Mouse (Mus musculus): ENCODE measurements around the gene Mmd.

Mmd gene

DNA sequence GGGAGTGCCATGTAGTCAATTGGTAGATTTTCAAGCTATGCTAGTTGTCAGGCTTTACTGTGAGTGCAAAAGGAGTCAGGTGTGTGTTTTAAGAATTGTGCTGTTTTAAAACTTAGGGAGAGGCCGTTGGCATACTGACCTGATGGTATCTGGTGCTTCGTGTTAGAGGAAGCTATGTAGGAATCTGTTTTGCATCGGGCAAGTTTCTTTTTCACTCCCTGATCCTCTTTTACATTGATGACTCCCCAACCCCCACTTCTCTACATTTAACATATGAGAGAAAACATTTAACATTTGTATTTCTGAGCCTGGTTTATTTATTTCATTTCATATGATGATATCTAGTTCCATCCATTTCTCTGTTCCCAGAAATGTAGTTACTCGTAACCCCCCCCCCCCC lies 1.5 kb upstream of the Mmd start:
- in situ Hi-C loops (cut with MboI; ENCODE audit: unreplicated experiment in 2 of 2) = no loop called here

- in situ Hi-C loops (cut with MboI; ENCODE audit: unreplicated experiment in 2 of 2) = loop anchor here in 1 of 2 experiments (10.0 kb wide), 1 partner anchor 245 kb away; the partner anchor contains the start of gene Pctp
Measured at GRCm38 (mm10) chr11:90249701-90250141, 465 bp downstream of the Mmd start.

DNA sequence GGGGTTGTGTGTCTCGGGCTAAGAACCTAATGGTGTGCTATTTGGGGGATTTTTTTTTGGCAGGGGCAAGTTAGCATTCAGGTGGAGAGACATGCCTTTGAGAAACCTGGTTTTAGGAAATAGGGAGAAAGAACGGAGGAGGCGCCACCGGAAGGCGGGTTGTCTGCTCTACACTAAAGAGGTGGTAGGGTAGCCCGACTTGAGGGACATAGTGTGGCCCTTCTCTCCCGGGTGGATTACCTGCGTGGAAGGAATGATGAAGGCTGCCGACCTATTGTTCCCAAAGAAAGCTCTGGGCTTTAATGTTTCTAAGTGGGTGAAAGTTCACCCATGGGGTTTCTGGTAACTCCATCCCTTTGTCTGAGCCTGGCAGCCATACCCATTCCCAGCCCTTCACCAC lies 933 bp downstream of the Mmd start:
- in situ Hi-C loops (cut with MboI; ENCODE audit: unreplicated experiment in 2 of 2) = loop anchor here in 1 of 2 experiments (10.0 kb wide), 1 partner anchor 245 kb away; the partner anchor contains the start of gene Pctp

DNA sequence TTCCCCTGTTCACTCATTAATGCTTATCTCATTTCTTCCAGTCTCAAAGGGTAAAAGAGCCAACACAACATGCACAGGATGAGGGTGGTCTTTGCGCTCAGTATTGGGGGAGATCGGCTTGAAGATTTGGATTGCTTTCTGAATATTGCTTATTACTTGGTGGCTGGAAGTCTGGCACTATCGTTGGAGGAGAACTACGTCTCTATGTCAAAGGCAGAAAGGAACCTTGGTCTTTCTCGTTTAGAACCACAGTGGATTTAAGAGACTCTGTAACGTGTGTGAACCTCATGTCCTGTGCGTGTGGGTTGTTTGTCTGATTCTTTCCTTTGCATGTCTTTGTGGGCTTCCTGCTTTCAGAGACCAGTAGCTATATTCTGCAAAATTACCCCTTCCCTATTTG lies 1.5 kb downstream of the Mmd start:
- in situ Hi-C loops (cut with MboI; ENCODE audit: unreplicated experiment in 2 of 2) = loop anchor here in 1 of 2 experiments (10.0 kb wide), 1 partner anchor 246 kb away; the partner anchor contains the start of gene Pctp

- in situ Hi-C loops (cut with MboI; ENCODE audit: unreplicated experiment in 2 of 2) = loop anchor here in 1 of 2 experiments (10.0 kb wide), 1 partner anchor 247 kb away; the partner anchor contains the start of gene Pctp
Measured at GRCm38 (mm10) chr11:90251923-90252322, 2.7 kb downstream of the Mmd start.

- in situ Hi-C loops (cut with MboI; ENCODE audit: unreplicated experiment in 2 of 2) = loop anchor here in 1 of 2 experiments (10.0 kb wide), 1 partner anchor 248 kb away; the partner anchor contains the start of gene Pctp
Measured at GRCm38 (mm10) chr11:90252366-90252765, 3.1 kb downstream of the Mmd start.

DNA sequence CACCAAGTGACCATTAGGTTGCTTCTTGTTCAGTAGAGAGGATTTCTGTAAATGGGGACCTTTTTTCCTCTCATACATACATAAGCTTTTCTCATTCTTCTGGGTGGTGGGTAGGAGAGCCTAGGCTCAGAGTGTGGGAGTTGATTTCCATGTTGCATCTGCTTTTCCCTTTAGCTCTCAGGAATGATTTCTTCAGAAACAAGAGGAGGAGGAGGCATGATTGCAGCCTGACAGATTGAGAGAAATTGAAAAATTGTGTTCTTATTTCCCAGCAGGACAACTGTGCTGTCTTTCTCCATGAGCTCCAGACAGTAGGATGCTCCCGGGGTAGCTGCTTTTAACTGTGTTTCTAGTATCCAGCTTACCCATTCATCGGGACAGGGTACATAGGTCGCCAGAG lies 5.3 kb downstream of the Mmd start:
- in situ Hi-C loops (cut with MboI; ENCODE audit: unreplicated experiment in 2 of 2) = loop anchor here in 1 of 2 experiments (10.0 kb wide), 1 partner anchor 250 kb away; the partner anchor contains the start of gene Pctp

DNA sequence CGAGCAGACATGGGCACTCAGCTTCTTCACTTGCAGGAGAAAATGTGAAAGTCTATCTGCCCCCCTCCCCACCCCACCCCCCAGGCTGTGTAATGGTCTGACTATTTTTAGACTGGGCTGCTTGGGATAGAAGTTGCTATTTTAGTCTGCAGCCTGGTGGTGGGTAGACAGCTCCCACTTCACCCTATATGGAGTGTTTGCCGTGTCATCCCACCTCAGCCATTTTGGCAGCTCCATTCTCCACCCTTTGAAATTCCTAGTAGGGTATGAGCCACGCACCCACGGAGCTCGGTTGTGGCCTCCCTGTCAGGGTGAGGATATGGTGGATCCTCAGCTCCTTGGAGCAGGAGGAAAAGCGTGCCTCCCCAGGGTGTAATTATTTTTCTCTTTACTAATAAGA lies 6.4 kb downstream of the Mmd start:
- in situ Hi-C loops (cut with MboI; ENCODE audit: unreplicated experiment in 2 of 2) = loop anchor here in 1 of 2 experiments (10.0 kb wide), 1 partner anchor 251 kb away; the partner anchor contains the start of gene Pctp

- in situ Hi-C loops (cut with MboI; ENCODE audit: unreplicated experiment in 2 of 2) = loop anchor here in 1 of 2 experiments (10.0 kb wide), 1 partner anchor 252 kb away; the partner anchor contains the start of gene Pctp
Measured at GRCm38 (mm10) chr11:90256833-90257525, 7.7 kb downstream of the Mmd start.

DNA sequence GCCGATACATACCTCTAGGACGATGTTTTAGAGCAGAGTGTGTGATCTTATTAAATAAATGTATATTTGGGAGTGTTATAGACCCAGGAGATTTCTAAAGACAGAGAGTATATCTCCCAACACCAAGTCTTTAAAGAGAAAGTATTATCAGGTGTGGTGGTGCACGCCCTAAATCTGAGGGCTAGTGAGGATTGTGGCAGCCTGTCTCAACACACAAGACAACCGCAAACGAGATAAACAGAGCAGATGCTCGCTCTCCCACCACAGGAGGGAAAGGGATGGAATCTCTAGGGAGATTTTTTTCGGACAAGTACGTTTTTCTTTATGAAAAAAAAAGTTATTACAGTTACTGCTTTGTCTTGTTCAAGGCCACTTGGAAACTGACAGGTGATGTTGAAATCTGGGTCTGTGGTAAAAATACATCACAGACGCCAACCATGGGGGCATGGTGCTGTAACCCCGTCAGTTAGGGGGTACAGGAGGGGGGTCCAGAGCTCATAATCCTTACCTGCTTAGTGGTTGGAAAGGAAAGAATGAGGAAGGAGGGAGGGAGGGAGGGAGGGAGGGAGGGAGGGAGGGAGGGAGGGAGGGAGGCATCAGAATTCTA lies 9.2 kb downstream of the Mmd start:
- in situ Hi-C loops (cut with MboI; ENCODE audit: unreplicated experiment in 2 of 2) = loop anchor here in 1 of 2 experiments (10.0 kb wide), 1 partner anchor 254 kb away; the partner anchor contains the start of gene Pctp

DNA sequence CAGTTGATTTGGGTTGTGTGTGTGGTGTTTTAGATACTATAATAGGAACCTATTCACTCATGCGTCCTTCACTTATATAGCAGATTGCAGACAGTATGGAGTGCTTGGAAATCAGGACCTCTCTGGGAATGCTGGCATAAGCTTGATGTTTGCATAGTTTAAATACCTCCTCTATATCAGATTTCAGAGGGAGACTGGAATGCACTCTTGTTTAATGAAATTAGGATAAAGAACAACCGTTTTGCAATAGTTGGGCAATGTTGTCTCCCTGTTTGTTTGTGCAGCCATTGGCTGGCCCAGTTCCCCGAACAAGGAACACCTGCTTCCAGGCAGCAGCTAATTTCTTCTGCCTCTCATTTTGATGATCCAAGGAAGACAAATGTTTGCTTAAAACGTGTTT lies 9.8 kb downstream of the Mmd start:
- in situ Hi-C loops (cut with MboI; ENCODE audit: unreplicated experiment in 2 of 2) = loop anchor here in 1 of 2 experiments (10.0 kb wide), 1 partner anchor 254 kb away; the partner anchor contains the start of gene Pctp

- in situ Hi-C loops (cut with MboI; ENCODE audit: unreplicated experiment in 2 of 2) = loop anchor here in 1 of 2 experiments (10.0 kb wide), 1 partner anchor 255 kb away; the partner anchor contains the start of gene Pctp
Measured at GRCm38 (mm10) chr11:90259826-90260225, 10.6 kb downstream of the Mmd start.

DNA sequence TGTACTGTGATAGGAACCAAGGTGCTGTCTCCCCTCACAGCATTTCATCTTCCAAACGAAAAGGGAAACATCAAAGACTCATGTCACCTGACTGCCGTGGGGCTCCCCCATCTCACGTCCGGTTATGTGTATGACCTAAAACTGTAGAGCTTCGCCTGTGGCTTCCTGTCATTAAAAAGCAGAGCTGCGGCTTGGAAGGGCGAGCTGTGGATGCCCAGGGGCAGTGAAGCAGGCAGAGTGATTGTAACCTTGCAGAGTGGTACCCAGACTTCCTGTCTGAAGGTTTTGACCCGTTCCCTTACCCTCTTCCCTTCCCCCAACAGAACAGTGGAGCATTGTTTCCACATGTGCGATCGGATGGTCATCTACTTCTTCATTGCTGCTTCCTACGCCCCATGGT lies 14.9 kb downstream of the Mmd start:
- in situ Hi-C loops (cut with MboI; ENCODE audit: unreplicated experiment in 2 of 2) = no loop called here

- in situ Hi-C loops (cut with MboI; ENCODE audit: unreplicated experiment in 2 of 2) = loop anchor here in 1 of 2 experiments (5.0 kb wide), 1 partner anchor 78 kb away; the partner anchor contains the start of gene Gm45716
Measured at GRCm38 (mm10) chr11:90265581-90265980, 16.3 kb downstream of the Mmd start.

- in situ Hi-C loops (cut with MboI; ENCODE audit: unreplicated experiment in 2 of 2) = loop anchor here in 1 of 2 experiments (5.0 kb wide), 1 partner anchor 82 kb away; the partner anchor contains the start of gene Gm45716
Measured at GRCm38 (mm10) chr11:90268934-90269333, 19.7 kb downstream of the Mmd start.

- in situ Hi-C loops (cut with MboI; ENCODE audit: unreplicated experiment in 2 of 2) = loop anchor here in 1 of 2 experiments (5.0 kb wide), 1 partner anchor 82 kb away; the partner anchor contains the start of gene Gm45716
Measured at GRCm38 (mm10) chr11:90269398-90270123, 20.3 kb downstream of the Mmd start.

GRCm38 (mm10) chr11:90270132-90270877 lies 21.0 kb downstream of the Mmd start:
- in situ Hi-C loops (cut with MboI; ENCODE audit: unreplicated experiment in 2 of 2) = no loop called here

GRCm38 (mm10) chr11:90274187-90274586 lies 24.9 kb downstream of the Mmd start:
- in situ Hi-C loops (cut with MboI; ENCODE audit: unreplicated experiment in 2 of 2) = no loop called here

- in situ Hi-C loops (cut with MboI; ENCODE audit: unreplicated experiment in 2 of 2) = no loop called here
Measured at GRCm38 (mm10) chr11:90275663-90276062, 26.4 kb downstream of the Mmd start.
